Mouse (Mus musculus) thymus, postnatal 36 days (tissue): ENCODE measurements around the gene Adrb1.

Experiments
- DNase-seq, 2 experiments: peaks; one replicate each; pipeline ENCODE4 v3.0.0; 2022; ENCODE audit warnings: mixed read lengths in 2 of 2

The Adrb1 gene

DNA sequence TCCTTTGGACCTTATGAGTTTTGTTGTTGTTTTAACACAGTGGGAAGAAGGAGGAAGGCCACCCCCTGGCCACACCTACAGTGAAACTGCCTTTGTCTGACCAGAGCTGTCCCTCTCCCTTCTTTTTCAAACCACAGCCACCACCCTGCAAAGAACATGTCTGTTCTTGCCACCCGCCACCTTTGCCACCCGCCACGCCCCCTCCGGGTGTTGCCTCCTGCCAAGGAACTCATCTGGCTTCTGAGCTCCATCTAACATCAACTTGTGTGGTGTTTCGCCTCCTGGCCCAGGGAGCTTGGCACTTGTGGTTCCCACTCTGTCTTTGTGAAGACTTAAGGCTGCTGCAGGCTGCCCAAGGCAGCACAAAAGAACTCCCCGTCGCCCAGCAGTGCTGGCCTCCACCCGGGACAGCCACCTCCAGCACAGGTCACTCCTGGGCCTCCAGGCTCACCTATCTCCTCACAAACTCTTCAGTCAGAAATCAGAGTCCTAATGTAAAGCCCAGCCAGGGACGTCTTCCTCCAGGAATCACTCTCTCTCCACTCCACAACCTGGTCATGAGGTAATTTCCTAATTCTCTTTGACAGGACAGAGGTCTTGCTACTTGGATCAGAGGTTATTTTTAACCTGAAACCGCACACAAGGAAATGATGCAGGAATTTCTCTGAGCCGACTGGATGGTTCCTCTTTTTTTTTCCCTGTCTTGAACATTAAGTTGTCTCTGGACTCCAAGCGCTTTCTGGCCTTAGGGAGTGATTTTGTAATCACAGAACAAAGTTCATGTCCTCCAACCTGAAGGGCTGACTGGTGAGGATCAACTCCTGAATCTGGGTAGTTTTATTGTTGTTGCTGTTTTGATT, 18.5 kb upstream of the Adrb1 start:
- peak in 1 of 2 experiments; percentile 8 for DNase-seq

DNA sequence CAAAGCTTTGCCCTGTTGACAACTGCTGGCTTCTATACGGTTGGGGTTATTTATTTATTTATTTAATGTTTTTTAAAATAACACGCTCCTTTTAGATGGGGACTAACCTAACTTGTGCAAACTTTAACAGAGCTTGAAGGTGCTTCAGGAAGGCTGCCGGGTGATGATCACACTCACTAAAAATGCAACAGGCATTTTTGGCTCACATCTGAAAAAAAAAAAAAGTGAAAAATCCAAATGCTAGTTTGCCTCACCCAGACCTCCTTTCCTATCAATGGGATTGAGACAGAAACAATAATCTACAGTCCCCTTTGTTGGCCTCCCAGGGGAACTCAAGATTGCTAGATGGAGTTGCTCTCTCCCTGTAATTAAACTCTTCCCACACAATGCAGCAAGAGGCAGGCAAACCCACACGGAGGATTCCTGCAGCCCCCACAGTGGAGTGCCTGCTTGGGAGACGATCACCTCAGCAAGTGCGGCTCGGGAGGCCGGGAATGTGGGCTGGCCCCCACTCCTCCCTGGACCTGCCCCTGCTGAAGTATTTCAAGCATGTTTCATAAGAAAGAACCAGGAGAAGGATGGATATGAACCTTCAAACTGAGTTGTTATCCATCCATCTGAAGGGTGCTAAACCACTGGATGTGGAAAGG, 16.8 kb upstream of the Adrb1 start:
- DNase-seq: no peak

DNA sequence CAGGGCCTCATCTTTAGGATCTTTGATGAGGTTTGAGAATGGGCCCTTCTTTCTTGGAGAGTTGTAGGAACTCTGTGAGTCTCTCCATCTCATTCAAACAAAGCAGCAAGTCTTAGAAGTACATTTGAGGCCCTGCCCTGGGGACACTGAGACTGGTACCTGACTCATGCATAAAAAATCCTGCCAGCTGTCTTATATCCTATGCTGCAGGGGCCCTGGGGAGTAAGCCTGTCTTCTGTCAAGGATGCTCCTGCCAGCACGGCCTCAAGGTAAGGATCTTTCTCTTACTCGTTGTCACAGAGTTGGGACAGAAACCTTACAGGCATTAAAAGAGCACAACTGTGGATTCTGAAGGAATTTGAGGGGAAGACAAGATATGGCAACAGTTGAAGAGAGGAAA, 13.2 kb upstream of the Adrb1 start:
- DNase-seq: no peak

DNA sequence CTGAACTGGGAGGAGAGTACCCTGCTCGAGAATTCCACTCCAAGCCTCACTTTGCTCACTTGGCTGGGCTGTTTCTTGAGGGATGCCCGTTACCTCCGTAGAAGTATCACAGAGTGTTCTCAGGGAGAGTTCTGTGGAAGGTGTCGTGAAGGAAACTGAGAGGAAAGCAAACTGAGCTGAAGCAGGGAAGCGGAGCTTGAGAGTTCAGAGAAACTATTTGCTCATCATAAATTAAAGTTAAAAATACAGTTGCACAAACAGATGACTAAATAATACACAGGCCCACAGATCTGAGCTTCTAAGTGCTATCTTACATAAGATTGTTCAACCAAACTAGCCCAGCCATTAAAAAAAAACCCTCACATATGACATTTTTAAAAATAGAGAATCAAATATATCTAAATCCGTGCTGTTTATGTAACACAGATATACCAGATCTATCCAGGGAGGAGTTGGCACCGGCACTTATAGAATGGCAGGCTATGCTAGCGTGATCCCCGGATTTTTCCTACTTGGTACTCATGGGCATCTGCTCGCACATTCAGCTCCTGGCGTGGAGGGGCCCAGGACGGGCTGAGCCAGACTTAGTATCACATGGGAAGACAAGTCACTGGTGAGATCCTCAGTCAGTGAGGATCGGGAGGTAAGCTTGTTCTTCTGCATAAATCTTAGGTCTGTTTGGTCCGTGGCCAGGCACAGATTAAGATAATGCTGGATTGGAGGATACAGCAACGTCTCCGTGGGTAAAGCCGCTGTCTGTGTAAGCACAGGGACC, 11.7 kb upstream of the Adrb1 start:
- DNase-seq: no peak

DNA sequence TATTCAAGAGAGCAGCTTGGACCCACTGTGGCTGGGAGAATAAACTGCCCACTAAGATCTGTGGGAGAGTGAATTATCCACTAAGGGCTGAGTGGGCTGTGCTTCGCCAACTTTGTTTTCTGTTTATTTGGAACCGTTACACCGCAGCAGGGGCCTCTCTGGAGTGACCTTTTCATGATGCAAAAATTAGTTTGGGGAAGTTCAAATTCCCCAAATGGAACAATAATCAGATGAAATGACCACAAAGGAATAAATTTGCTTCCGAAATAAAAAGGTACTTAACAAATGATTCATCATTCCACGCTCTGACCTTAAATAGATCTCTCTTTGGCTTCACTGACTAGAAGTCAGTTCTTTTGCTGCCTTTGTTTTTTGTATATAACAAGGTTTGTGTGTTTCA, 8.4 kb upstream of the Adrb1 start:
- no peak for DNase-seq

DNA sequence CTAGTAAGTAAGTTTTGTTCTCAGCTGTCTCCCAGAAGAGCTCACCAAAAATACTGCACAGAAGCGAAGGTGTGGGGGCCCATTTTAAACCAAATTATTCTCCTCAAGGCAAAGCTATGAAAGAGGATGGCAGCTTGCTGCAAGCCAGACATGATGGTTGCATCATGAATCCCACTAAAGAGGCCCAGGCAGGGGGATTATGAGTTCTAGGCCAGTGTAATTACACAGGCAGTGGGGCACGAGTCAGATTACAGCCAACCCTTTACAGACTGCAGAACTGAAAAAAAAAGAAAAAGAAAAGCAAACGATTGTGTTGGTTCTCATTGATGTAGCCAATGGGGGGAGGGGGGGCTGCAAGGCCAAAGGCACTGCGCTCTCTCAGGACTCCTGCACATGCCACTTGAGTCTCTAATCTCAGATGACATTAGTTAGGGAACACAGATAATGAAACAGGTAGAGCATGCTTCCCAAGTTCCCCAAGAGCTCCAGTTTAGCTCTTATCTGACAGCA, 7.3 kb upstream of the Adrb1 start:
- no peak for DNase-seq

DNA sequence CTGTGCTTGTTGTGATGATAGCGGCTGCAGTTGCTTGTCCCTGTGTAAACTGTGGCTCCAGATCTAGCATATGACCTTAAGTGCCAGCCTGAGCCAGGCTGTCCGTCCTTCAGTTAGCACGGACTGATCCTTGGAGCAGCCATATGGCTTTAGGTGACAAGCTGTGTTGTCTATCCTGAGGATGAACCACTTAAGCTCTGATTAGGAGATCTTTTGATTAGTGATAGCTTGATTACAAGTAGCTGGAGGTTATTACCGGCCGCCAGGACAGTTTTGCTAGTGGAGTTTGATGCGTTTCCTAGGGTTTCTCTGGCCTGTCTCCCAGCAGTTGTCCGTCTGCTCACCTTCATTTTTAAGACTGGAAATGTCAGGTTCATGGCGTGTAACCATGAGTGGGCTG, 4.0 kb upstream of the Adrb1 start:
- DNase-seq: no peak

DNA sequence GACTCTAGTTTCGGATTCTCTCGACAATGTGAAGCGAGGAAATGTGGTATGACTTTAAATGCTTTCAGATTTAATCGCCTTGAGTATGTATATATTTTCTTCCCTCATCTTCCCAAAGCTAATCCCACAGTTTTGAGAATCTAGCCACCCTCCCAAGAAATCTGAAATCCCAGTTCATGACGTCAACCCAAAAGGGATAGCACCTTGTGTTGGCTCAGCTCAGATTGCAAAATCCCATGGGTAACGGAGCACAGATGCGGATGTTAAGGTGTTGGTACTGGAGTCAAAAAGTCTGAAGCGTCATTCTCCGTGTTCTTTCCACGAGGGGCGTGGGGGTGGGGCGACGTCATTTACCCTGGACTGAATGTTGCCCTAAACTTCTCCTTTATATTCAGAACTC, 1.1 kb upstream of the Adrb1 start:
- DNase-seq: no peak

DNA sequence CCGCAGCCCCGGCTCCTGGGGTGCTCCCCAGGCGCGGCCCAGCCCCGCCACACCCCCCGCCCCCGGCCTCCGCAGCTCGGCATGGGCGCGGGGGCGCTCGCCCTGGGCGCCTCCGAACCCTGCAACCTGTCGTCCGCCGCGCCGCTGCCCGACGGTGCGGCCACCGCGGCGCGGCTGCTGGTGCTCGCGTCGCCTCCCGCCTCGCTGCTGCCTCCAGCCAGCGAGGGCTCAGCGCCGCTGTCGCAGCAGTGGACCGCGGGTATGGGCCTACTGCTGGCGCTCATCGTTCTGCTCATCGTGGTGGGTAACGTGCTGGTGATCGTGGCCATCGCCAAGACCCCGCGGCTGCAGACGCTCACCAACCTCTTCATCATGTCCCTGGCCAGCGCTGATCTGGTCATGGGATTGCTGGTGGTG, 300 bp downstream of the Adrb1 start:
- no peak for DNase-seq

DNA sequence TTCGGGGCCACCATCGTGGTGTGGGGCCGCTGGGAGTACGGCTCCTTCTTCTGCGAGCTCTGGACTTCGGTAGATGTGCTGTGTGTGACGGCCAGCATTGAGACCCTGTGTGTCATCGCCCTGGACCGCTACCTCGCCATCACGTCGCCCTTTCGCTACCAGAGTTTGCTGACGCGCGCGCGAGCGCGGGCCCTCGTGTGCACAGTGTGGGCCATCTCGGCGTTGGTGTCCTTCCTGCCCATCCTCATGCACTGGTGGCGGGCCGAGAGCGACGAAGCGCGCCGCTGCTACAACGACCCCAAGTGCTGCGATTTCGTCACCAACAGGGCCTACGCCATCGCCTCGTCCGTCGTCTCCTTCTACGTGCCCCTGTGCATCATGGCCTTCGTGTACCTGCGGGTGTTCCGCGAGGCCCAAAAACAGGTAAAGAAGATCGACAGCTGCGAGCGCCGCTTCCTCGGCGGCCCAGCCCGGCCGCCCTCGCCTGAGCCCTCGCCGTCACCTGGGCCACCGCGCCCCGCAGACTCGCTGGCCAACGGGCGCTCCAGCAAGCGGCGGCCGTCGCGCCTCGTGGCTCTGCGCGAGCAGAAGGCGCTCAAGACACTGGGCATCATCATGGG, 822 bp downstream of the Adrb1 start:
- peak in 1 of 2 experiments; percentile 7 for DNase-seq

DNA sequence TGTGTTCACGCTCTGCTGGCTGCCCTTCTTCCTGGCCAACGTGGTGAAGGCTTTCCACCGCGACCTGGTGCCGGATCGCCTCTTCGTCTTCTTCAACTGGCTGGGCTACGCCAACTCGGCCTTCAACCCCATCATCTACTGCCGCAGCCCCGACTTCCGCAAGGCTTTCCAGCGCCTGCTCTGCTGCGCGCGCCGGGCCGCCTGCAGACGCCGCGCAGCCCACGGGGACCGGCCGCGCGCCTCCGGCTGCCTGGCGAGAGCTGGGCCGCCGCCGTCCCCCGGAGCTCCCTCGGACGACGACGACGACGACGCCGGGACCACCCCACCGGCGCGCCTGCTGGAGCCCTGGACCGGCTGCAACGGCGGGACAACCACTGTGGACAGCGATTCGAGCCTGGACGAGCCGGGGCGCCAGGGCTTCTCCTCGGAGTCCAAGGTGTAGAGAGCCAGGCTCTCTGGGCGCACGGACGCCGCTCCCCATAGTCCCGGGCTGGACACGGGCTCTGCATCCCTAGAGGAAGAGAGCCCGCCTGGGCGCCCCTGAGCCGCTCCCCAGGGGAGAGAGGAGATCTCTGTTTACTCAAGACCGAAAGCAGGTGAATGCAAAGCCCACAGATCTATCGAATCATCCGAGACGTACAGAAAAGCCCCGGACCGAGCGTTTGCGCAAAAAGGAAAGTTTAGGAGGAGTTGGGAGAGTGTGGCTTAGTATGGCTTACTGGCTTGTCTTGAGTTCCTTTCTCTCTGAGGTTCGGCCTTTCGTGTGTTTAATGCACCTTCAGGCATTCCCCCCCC, 1.5 kb downstream of the Adrb1 start:
- peak; percentile 15 to 18 for DNase-seq

DNA sequence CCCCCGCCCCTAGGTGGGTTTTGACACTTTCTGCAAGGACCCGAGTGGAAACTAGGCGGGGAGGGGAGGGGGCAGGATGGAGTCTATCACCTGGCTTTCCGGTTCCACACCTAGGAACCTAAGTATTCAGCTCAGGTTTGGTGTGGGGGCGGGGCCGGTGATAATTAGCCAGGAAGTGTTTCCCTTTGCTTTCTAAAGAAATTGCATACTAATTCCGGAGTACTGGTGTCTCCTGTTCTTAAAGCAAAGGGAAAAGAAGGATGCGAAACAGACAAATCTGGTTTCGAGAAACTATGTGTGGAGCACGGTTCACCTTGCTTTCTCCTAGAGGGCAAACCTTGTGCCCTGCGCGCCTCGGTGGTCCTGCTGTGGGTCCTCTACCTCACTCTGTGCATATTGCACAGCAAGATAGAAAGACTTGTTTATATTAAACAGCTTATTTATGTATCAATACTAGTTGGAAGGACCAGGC, 2.2 kb downstream of the Adrb1 start:
- peak in 1 of 2 experiments; percentile 14 for DNase-seq

DNA sequence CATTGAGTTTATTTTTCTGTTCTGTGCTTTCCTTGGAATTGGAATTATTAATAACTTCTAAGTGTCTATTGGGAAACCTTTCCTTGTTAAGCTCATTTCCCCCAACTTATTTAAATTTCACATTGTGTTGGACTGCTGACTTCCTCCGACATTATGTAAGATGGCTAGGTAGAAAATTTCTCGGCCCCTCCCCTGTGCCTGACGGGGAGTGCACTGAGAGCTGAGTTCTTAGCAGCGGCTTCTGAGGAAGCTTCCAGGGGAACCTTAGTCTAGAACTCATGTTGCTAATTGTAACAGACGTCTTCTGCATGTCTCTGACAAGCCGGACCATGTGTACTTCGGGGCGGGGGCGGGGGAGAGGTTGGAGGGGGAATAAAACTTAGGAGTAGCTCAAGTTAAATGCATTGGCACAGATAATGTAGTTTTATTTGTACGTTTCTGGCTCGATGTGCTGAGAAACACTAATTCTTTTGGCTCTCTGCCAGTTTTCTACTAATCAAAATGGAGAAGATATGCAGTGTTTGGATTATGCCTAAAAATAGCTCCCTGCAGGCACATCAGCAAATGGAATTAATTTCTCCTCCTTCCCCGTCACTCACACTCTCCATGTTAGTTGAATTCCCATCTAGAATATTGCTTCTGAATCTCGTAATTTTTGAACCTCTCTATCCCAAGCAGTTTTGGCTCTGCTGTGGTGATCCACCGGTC, 5.3 kb downstream of the Adrb1 start:
- no peak for DNase-seq

DNA sequence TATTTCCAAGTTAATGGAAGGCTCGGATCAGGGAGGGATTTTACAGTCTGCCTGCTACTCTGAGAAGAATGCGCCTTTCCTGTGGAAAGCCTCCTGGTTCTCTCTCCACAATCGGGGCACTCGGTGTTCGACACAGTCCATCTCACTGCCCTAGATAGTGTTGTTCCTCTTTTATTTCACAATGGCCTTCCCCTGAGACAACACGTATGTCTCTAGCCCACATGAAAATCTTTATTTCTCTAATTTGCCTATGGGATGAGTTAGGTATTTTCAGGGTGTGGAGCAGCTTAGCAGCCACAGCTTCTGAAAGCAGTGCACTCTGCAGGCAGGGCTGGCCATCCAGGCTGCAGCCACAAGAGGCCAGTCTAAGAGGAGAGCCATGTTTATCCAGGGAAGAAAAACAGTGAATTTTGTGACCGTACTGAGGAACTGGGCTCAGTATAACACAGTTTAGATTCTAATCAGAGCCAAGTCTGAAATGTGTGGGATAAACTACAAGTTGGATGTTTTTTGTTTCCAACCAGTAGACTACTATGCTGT, 12.1 kb downstream of the Adrb1 start:
- DNase-seq: no peak

DNA sequence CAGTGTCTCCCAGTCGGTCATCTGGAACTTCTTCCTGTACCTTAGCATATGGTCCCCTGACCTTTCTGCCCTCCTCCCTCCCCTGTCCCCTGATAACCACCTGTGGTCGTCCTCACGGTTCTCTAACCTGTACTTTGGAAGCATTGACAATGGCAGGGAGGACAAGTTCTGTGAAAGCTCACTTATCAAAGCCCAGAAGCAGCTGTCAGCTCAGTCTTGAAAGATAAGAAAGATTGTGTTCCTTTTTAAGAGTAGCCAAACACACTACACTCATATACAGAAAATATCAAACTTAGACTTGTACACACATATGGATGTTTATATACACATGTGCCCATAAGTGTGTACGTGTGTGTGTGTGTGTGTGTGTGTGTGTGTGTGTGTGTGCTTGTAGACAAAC, 13.7 kb downstream of the Adrb1 start:
- DNase-seq: no peak

DNA sequence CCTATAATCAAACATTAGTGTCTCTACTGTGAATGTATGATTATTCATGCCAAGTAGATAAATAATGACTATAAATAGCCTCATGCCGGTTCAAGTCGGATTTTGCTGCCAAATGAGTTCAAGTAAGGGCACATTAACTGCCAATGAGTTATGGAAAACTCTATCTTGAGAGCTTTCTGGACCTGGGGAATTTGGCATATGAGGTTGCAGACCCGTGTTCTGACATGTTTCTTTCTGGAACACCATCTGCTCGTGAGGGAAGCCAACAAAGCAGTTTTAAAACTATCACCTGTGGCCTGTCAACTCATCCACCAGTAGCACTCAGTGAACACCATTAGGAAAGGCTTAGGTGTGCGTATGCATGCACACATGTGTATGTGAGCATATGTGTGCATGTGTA, 14.3 kb downstream of the Adrb1 start:
- no peak for DNase-seq

DNA sequence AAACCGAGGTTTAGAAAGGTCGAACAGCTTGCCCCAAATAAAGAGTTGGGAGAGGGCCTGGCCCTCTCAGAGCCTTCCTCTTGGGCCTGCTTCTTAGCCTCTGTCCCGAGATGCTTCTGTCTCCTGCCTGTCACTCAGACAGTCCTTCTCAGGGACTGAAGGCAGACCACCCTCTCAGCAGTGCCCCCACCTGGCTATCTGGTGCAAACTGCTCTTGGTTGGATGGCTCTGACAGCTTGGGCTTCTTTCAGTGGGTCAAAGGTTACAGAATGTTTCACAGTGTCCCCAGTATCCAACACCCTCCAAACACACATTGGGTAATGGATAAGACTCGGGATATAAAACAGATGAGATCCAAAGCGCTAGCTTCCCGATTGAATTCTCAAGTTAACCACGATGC, 23.1 kb downstream of the Adrb1 start:
- peak; percentile 35 for DNase-seq

DNA sequence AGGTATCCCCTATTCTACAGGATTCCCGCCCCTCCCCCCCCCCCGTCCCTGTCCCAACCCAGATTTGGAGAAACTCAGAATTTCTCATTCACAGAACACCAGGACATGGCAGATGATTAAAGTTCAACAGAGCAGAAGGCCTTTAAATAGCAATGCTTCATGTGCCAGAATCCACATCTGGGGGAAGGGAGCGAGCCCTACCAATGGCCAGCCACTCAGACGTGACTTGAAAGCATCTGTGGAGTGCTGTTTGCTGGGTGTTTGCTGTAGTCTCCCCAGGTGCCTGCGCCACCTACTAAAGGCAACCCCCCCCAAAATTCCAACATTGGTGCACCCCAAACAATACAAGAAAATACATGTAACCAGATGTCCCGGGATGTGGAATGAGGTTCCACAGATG, 23.5 kb downstream of the Adrb1 start:
- DNase-seq: no peak

DNA sequence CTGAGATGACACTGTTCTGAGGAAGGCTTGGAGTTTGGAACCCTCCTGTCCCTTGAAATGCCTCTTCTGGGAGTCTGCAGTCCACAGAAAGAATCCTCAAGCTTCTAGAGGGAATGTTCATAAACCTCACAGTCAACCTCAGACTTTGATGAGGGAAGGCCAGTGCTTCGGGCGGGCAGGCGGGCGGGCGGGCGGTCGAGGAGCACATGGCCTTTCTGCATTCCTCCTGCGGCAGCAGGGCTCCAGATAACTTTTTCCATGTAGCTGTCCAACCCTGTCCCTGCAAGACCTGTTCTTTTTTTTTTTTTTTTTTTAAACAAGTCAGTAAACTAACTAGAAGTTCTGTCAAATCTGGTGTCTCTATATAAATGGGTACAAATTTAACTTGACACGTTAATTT, 24.6 kb downstream of the Adrb1 start:
- no peak for DNase-seq

DNA sequence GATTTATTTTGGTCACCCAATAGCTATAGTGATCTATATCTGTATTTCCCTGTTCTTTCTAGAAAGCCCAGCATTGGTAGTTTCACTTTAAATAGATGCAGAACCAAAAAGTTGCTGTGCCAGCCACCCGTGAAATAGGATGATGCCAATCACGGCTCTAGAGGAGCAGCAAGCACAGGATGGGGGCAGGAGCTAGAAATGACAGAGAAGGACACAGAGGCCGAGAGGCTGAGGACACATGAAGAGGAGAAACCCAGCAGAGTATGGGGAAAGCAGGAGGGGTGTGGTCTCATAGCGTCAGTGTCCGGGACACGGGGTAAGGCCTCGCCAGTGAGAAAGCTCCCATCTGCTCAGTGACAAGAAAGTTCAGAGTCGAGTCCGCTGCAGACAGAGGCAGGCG, 25.9 kb downstream of the Adrb1 start:
- DNase-seq: no peak

DNA sequence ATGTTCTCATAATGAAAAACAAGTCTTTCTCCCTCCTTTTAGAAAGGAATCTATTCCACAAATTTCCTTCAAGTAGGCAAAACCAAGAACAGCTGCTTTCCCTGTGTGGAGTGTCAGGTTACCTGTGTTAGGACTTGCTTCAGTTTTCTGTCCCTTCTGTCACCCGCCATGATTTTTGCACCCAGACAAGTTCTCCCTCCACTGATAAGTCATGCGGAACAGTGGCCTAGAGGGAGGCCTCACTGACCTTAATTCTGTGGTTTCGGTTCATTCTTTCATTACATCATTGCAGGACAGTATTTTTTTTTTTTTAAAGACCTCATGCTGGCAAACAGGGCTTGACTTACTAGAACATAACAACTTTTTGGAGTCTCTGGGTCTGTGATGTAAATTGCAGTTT, 27.3 kb downstream of the Adrb1 start:
- no peak for DNase-seq
